Mouse (Mus musculus) adrenal gland, adult 10 weeks (tissue): ENCODE measurements around the gene Olfr153. TPM values are rescaled to one million over a fixed set of nuclear protein-coding genes. Genes with fewer than 3 reads are reported as not detected.

Experiments used
- polyA plus RNA-seq: library from polyadenylated mRNA; stranded (reverse); fragments of 350-450 nt; fragmentation: Illumina TruSeq; extraction: RNeasy Lipid Tissue Mini Kit (QIAGEN cat#74804); gene quantifications from one replicate; pipeline ENCODE4 v1.2.3, GENCODE M21; 2014; ENCODE audit warnings: low read depth, low replicate concordance

The Olfr153 gene
- not detected for polyA plus RNA-seq

GRCm38 (mm10) chr2:87531496-87531895 lies at the start of gene Olfr153:
Olfr153 (plus strand) TSS chr2:87531796.

GRCm38 (mm10) chr2:87496993-87497392 lies 34.6 kb upstream of the Olfr153 start, which contains the start of gene Pramel7:
Pramel7 (minus strand) TSS chr2:87497093.

GRCm38 (mm10) chr2:87506265-87506664 lies 25.3 kb upstream of the Olfr153 start, which contains the start of gene Pramel6:
Pramel6 (plus strand) TSS chr2:87506565.

GRCm38 (mm10) chr2:87545442-87545841 lies 13.8 kb downstream of the Olfr153 start, which contains the start of gene Olfr1128:
Olfr1128 (minus strand) TSS chr2:87545542.

GRCm38 (mm10) chr2:87573602-87574001 lies 42.0 kb downstream of the Olfr153 start, which contains the start of gene Olfr1129:
Olfr1129 (plus strand) TSS chr2:87573902.

Other genes with a start within 250 kb of the Olfr153 start
- gene Olfr1118, start 224.2 kb upstream of the Olfr153 start, polyA plus RNA-seq, result not detected
- gene Olfr1120, start 177.0 kb upstream of the Olfr153 start, polyA plus RNA-seq, result not detected
- not detected for gene Olfr1121, start 161.9 kb upstream of the Olfr153 start, polyA plus RNA-seq
- not detected for gene Olfr1122, start 145.9 kb upstream of the Olfr153 start, polyA plus RNA-seq
- gene Olfr1123, start 115.2 kb upstream of the Olfr153 start, polyA plus RNA-seq, result not detected
- not detected for gene Olfr1124, start 101.5 kb upstream of the Olfr153 start, polyA plus RNA-seq
- gene Olfr1126, start 77.8 kb upstream of the Olfr153 start, polyA plus RNA-seq, result not detected
- not detected for gene Pramel7, start 34.7 kb upstream of the Olfr153 start, polyA plus RNA-seq
- not detected for gene Pramel6, start 25.2 kb upstream of the Olfr153 start, polyA plus RNA-seq
- gene Olfr1128, start 13.7 kb downstream of the Olfr153 start, polyA plus RNA-seq, result not detected
- not detected for gene Olfr1129, start 42.1 kb downstream of the Olfr153 start, polyA plus RNA-seq
- gene Olfr1130, start 74.4 kb downstream of the Olfr153 start, polyA plus RNA-seq, result not detected
- not detected for gene Olfr1131, start 95.3 kb downstream of the Olfr153 start, polyA plus RNA-seq
- gene Olfr1132, start 105.7 kb downstream of the Olfr153 start, polyA plus RNA-seq, result not detected
- gene Olfr1133, start 115.6 kb downstream of the Olfr153 start, polyA plus RNA-seq, result not detected
- not detected for gene Olfr1134, start 126.7 kb downstream of the Olfr153 start, polyA plus RNA-seq
- gene Olfr1135, start 141.9 kb downstream of the Olfr153 start, polyA plus RNA-seq, result not detected
- gene Olfr1136, start 162.2 kb downstream of the Olfr153 start, polyA plus RNA-seq, result not detected
- gene Olfr1137, start 181.4 kb downstream of the Olfr153 start, polyA plus RNA-seq, result not detected
- gene Olfr1138, start 208.2 kb downstream of the Olfr153 start, polyA plus RNA-seq, result not detected
- gene Olfr1140, start 212.0 kb downstream of the Olfr153 start, polyA plus RNA-seq, result not detected
- gene Olfr1141, start 222.2 kb downstream of the Olfr153 start, polyA plus RNA-seq, result not detected
- gene Olfr152, start 247.7 kb downstream of the Olfr153 start, polyA plus RNA-seq, result not detected